Mouse (Mus musculus): ENCODE measurements around the gene Tspan15. TPM values are rescaled to one million over a fixed set of nuclear protein-coding genes. Genes with fewer than 3 reads are reported as not detected.

The Tspan15 gene
- polyA plus RNA-seq, 1 experiment, result 13.7 TPM

DNA sequence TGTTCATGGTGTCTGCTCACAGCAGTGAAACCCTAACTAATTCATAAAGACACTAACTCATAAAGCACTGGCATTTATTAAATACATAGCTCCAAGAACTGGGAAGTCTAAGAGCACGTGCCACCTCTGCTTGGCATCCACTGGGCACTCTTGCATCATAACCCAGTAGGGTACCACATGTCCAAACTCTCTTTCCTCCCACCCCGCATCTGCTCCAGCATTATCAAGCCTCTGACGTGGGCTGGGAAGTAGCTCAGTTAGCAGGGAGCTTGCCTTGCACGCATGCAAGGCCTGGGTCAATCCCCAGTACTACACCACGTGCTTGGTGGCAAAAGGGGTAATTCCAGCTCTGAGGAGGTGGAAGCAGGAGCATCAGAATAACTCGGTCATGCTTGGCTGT is 5.1 kb upstream of the Tspan15 start:
- H3K27me3 ChIP-seq (ENCODE audit: control insufficient read depth, insufficient read depth, low read length), result no peaks in the 10 kb centered on the region
- WGBS, result 93% methylated on average over 6 of the region's 6 CpGs
- TF ChIP-seq POLR2A (IDR thresholded peaks at IDR 0.05; ENCODE audit: control insufficient read depth, extremely low read depth, insufficient read depth, low read length, poor library complexity), result no peak
- TF ChIP-seq CTCF (IDR thresholded peaks at IDR 0.05; ENCODE audit: borderline replicate concordance, control insufficient read depth, extremely low read depth, insufficient read depth, low read length, poor library complexity), result no peak
- no peaks in the 10 kb centered on the region for H3K36me3 ChIP-seq (ENCODE audit: control insufficient read depth, insufficient read depth, low read length)
- DNase-seq, result no peak
- H3K27ac ChIP-seq (ENCODE audit: control insufficient read depth, insufficient read depth, low read length), result no peak overlapping the region
- peaks cover 2% of the 10 kb centered on the region for H3K4me1 ChIP-seq (replicated peaks; ENCODE audit: control insufficient read depth, insufficient read depth, low read length)
- no peak overlapping the region for H3K4me3 ChIP-seq (ENCODE audit: control insufficient read depth, insufficient read depth, low read length)

DNA sequence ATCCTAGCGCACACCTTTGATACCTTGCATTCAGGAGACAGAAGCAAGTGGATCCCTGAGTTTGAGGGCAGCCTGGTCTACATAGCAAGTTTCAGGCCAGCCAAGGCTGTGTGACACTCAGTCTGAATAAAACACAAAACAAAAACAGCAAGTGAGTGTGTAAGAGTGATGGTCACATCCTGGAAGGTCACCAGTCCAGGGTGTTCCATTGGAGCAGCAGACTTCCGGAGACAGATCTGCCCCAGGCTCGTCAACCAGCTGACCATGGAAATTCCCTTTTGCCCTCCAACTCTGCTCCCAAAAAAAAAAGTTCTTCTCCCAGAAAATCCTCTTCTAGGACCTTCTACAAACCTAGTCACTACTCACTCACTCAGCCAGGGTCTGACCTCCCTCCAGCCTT is 760 bp upstream of the Tspan15 start:
- WGBS, result 94% methylated on average over 3 of the region's 3 CpGs
- no peak for DNase-seq
- Histone ChIP-seq H3K4me1 (replicated peaks; ENCODE audit: control insufficient read depth, insufficient read depth, low read length) (peaks cover 11% of the 10 kb centered on the region), H3K4me3 (ENCODE audit: control insufficient read depth, insufficient read depth, low read length) (no peak overlapping the region), H3K36me3 (ENCODE audit: control insufficient read depth, insufficient read depth, low read length) (no peaks in the 10 kb centered on the region), H3K27me3 (ENCODE audit: control insufficient read depth, insufficient read depth, low read length) (peaks cover 5% of the 10 kb centered on the region; the same call in 1 of the 2 replicates), H3K27ac (ENCODE audit: control insufficient read depth, insufficient read depth, low read length) (no peak overlapping the region)
- TF ChIP-seq CTCF (IDR thresholded peaks at IDR 0.05; ENCODE audit: borderline replicate concordance, control insufficient read depth, extremely low read depth, insufficient read depth, low read length, poor library complexity), result no peak
- no peak for TF ChIP-seq POLR2A (IDR thresholded peaks at IDR 0.05; ENCODE audit: control insufficient read depth, extremely low read depth, insufficient read depth, low read length, poor library complexity)

DNA sequence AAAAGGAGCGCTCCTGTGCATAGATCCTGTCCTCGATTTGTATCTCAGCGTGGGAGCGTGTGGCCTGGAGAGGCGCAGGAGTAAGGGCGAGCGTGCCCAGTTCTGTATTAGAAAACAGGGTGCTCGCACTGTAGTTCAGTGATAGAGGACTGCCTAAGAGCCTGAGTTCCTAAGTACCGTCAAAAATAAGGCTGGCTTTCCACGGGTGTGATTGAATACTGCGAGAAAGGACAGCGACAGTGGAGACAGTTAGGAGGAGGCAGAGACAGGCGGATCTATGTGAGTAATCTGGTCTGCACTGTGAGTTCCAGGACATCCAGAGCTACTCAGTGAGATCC is 313 bp upstream of the Tspan15 start:
- Histone ChIP-seq H3K36me3 (ENCODE audit: control insufficient read depth, insufficient read depth, low read length) (no peaks in the 10 kb centered on the region), H3K27me3 (ENCODE audit: control insufficient read depth, insufficient read depth, low read length) (peaks cover 5% of the 10 kb centered on the region; the same call in 1 of the 2 replicates), H3K4me1 (replicated peaks; ENCODE audit: control insufficient read depth, insufficient read depth, low read length) (peaks cover 11% of the 10 kb centered on the region), H3K27ac (ENCODE audit: control insufficient read depth, insufficient read depth, low read length) (no peak overlapping the region), H3K4me3 (ENCODE audit: control insufficient read depth, insufficient read depth, low read length) (no peak overlapping the region)
- no peak for DNase-seq
- 10% methylated on average over 13 of the region's 13 CpGs for WGBS
- TF ChIP-seq POLR2A (IDR thresholded peaks at IDR 0.05; ENCODE audit: control insufficient read depth, extremely low read depth, insufficient read depth, low read length, poor library complexity) (no peak), CTCF (IDR thresholded peaks at IDR 0.05; ENCODE audit: borderline replicate concordance, control insufficient read depth, extremely low read depth, insufficient read depth, low read length, poor library complexity) (no peak)

DNA sequence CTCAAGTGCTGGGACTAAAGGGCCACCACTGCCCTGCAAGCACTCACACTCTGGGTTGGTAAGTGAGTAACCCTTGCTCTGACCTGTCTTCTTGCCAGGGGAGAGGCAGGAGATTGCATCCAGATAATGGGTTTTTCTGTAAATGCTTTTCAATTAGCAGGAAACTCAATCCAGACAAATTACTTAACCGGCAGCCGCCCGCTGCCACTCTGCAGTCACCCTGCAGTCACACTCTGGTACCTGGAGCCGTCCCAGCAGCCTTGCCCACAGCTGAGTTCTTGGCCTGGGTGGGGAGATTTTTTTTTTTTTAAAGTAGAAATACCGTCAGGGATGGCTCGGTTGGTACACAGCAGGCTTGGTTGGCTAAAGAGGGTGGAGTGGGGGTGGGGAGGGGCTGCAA is 2.9 kb downstream of the Tspan15 start:
- Histone ChIP-seq H3K27ac (ENCODE audit: control insufficient read depth, insufficient read depth, low read length) (no peak overlapping the region), H3K4me3 (ENCODE audit: control insufficient read depth, insufficient read depth, low read length) (no peak overlapping the region), H3K36me3 (ENCODE audit: control insufficient read depth, insufficient read depth, low read length) (no peaks in the 10 kb centered on the region), H3K27me3 (ENCODE audit: control insufficient read depth, insufficient read depth, low read length) (peaks cover 5% of the 10 kb centered on the region; the same call in 1 of the 2 replicates), H3K4me1 (replicated peaks; ENCODE audit: control insufficient read depth, insufficient read depth, low read length) (peaks cover 11% of the 10 kb centered on the region)
- TF ChIP-seq CTCF (IDR thresholded peaks at IDR 0.05; ENCODE audit: borderline replicate concordance, control insufficient read depth, extremely low read depth, insufficient read depth, low read length, poor library complexity), result no peak
- no peak for TF ChIP-seq POLR2A (IDR thresholded peaks at IDR 0.05; ENCODE audit: control insufficient read depth, extremely low read depth, insufficient read depth, low read length, poor library complexity)
- WGBS, result 87% methylated on average over 6 of the region's 6 CpGs
- no peak for DNase-seq

DNA sequence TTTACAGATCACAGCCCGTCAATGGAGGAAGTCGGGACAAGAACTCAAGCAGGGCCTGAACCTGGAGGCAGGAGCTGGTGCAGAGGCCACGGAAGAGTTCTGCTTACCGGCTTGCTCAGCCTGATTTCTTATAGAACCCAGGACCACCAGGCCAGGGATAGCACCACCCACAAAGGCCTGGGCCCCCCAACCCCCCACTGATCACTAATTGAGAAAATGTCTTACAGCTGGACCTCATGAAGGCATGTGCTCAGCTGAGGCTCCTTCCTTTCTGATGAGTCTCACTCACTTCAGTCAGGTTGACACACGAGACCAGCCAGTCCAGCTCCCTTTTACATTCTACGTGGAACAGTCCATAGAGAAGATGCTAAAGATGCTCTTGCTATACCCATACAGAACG is 5.2 kb downstream of the Tspan15 start:
- TF ChIP-seq POLR2A (IDR thresholded peaks at IDR 0.05; ENCODE audit: control insufficient read depth, extremely low read depth, insufficient read depth, low read length, poor library complexity) (no peak), CTCF (IDR thresholded peaks at IDR 0.05; ENCODE audit: borderline replicate concordance, control insufficient read depth, extremely low read depth, insufficient read depth, low read length, poor library complexity) (no peak)
- WGBS, result 81% methylated on average over 7 of the region's 7 CpGs
- DNase-seq, result no peak
- Histone ChIP-seq H3K27ac (ENCODE audit: control insufficient read depth, insufficient read depth, low read length) (no peak overlapping the region), H3K4me1 (replicated peaks; ENCODE audit: control insufficient read depth, insufficient read depth, low read length) (peaks cover 5% of the 10 kb centered on the region), H3K27me3 (ENCODE audit: control insufficient read depth, insufficient read depth, low read length) (peaks cover 2% of the 10 kb centered on the region; the same call in 1 of the 2 replicates), H3K4me3 (ENCODE audit: control insufficient read depth, insufficient read depth, low read length) (no peak overlapping the region), H3K36me3 (ENCODE audit: control insufficient read depth, insufficient read depth, low read length) (no peaks in the 10 kb centered on the region)

DNA sequence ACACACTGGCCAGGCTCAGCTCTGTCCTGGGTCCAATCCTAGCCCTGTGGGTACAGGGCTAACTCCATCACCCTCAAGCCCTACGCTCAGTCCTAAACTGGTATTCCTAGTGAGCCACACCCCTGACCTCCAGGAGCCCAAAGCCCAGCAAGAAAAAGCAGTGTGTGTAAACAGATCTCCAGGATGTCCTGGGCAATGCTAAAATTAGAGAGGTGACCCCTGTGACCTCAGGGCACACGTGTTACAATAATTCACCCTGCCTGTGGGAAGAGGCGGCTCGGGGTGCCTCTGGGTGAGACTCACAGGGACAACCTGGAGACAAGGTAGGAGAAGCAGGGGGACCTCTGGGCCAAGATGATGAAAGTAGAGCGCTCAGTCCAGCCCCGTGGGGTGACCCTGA is 6.8 kb downstream of the Tspan15 start:
- no peak for DNase-seq
- no peaks in the 10 kb centered on the region for H3K4me1 ChIP-seq (replicated peaks; ENCODE audit: control insufficient read depth, insufficient read depth, low read length)
- no peak overlapping the region for H3K4me3 ChIP-seq (ENCODE audit: control insufficient read depth, insufficient read depth, low read length)
- 73% methylated on average over 6 of the region's 6 CpGs for WGBS
- no peaks in the 10 kb centered on the region for H3K36me3 ChIP-seq (ENCODE audit: control insufficient read depth, insufficient read depth, low read length)
- no peak overlapping the region for H3K27ac ChIP-seq (ENCODE audit: control insufficient read depth, insufficient read depth, low read length)
- TF ChIP-seq POLR2A (IDR thresholded peaks at IDR 0.05; ENCODE audit: control insufficient read depth, extremely low read depth, insufficient read depth, low read length, poor library complexity) (no peak), CTCF (IDR thresholded peaks at IDR 0.05; ENCODE audit: borderline replicate concordance, control insufficient read depth, extremely low read depth, insufficient read depth, low read length, poor library complexity) (no peak)
- no peaks in the 10 kb centered on the region for H3K27me3 ChIP-seq (ENCODE audit: control insufficient read depth, insufficient read depth, low read length)

DNA sequence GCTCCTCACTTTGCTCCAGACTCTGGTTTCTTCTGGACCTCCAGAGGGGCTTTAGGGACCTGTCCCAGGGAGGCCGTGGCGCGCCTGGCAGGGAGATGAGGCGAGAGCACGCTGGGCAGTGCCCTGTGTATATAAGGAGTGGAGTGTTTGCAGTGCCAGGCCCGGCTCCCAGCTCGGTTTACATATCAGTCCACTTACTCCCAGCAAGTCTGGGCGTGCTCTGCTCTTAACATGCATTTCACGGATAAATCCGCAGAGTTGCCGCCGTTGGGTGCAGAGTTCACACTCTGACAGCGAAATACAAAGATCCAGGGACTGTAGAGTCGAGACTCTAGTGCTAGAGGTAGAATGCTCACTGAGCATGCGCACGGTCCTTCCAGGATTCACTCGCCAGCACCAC is 8.3 kb downstream of the Tspan15 start:
- no peaks in the 10 kb centered on the region for H3K36me3 ChIP-seq (ENCODE audit: control insufficient read depth, insufficient read depth, low read length)
- no peaks in the 10 kb centered on the region for H3K27me3 ChIP-seq (ENCODE audit: control insufficient read depth, insufficient read depth, low read length)
- no peaks in the 10 kb centered on the region for H3K4me1 ChIP-seq (replicated peaks; ENCODE audit: control insufficient read depth, insufficient read depth, low read length)
- TF ChIP-seq CTCF (IDR thresholded peaks at IDR 0.05; ENCODE audit: borderline replicate concordance, control insufficient read depth, extremely low read depth, insufficient read depth, low read length, poor library complexity), result no peak
- H3K4me3 ChIP-seq (ENCODE audit: control insufficient read depth, insufficient read depth, low read length), result no peak overlapping the region
- H3K27ac ChIP-seq (ENCODE audit: control insufficient read depth, insufficient read depth, low read length), result no peak overlapping the region
- DNase-seq, result no peak
- 90% methylated on average over 17 of the region's 17 CpGs for WGBS

Measured in thymus, adult 2 months (tissue).